Mouse (Mus musculus) heart, postnatal 0 days (tissue): ENCODE measurements at regions not wholly inside any gene's neighbourhood (a gene's known extent, or its start where the extent isn't known, plus 50 kb on each side); places are given as distances from the start of the nearest gene placed in this dataset.
"Not testable (repeated sequence)": the region's sequence is repeated elsewhere in the genome, so short reads cannot be mapped to it uniquely, and the experiment has no call there.

ENCODE experiments used
- CTCF ChIP-seq: IDR thresholded peaks from 2 replicates; pipeline ENCODE4 v1.5.1; 2016; ENCODE audit warnings: antibody characterized with exemption, control low read depth, low read depth
- EP300 ChIP-seq: IDR thresholded peaks from 2 replicates; pipeline ENCODE4 v1.6.1; 2016; ENCODE audit warnings: antibody characterized with exemption, low read depth

- not testable (repeated sequence) for TF ChIP-seq CTCF, EP300
Observed at GRCm38 (mm10) chr9:92836156-92836555, 294.1 kb downstream of the Plod2 start.
